In the genomic region with DNA sequence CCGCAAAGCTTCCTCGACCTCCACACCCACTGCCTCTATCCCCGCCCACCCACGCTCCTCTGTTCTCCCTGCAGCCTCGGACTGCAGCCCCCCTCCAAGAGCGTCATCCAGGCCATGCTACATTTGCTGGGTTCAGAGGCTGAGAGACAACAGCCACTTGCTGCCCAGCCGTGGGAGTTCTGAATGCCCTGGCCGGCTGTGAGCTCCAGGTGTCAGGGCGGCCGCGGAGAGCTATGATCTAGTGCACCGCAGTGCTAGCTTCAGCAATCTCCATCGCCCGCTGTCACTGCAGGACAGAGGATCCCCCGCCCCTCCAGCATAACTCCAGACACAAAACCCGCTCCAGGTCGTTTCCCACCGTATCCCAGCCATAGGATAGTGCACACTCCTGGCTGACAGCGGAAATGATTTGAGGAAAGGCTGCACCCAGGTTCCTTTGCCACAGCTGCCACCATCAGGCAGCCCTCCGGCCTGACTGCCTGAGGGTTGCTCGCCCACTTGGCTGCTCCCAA, we compare ENCODE assay signal across 9 mouse cellular contexts. TPM values are rescaled to one million over a fixed set of nuclear protein-coding genes. Genes with fewer than 3 reads are reported as not detected.
DNase-seq lines count a peak whose midpoint lies in the region; ATAC-seq lines count a peak whose summit lies in the region.
"Had no signal": no experiment of that assay in that cellular context is flagged by ENCODE, and none has a peak within 500 bp of the region (broad histone marks: within the 10 kb centered on the region; RNA-seq: fewer than 3 reads in every experiment).

No protein-coding gene starts in this region.

- peak overlapping the region; percentile 60 for H3K4me3 ChIP-seq in embryonic facial prominence, embryonic 10.5 days
- peak overlapping the region; percentile 59 for H3K4me3 ChIP-seq in hindbrain, embryonic 14.5 days (replicated peaks; ENCODE audit: low read length)
- peak overlapping the region; percentile 28 for H3K4me3 ChIP-seq in limb, embryonic 15.5 days

- peaks cover 37% of the 10 kb centered on the region for H3K27me3 ChIP-seq in embryonic facial prominence, embryonic 10.5 days (replicated peaks; ENCODE audit: low read depth, poor library complexity, severe bottlenecking)
- no peaks in the 10 kb centered on the region for H3K27me3 ChIP-seq in hindbrain, embryonic 14.5 days (ENCODE audit: control insufficient read depth, insufficient read depth, low read length)
- peaks cover 24% of the 10 kb centered on the region for H3K27me3 ChIP-seq in limb, embryonic 15.5 days

- peak overlapping the region; percentile 67 for H3K9ac ChIP-seq in hindbrain, embryonic 14.5 days
- H3K9ac ChIP-seq in limb, embryonic 15.5 days, result no peak overlapping the region
- H3K9ac ChIP-seq: liver, embryonic 14.5 days had no signal

- no peak overlapping the region for H3K27ac ChIP-seq in embryonic facial prominence, embryonic 10.5 days (replicated peaks)
- H3K27ac ChIP-seq in hindbrain, embryonic 14.5 days, result peak overlapping the region; percentile 76; the same call in 1 of the 2 replicates
- H3K27ac ChIP-seq in limb, embryonic 15.5 days, result no peak overlapping the region
- H3K27ac ChIP-seq: liver, embryonic 14.5 days had no signal

- peak overlapping the region; percentile 93 for H3K4me2 ChIP-seq in hindbrain, embryonic 14.5 days (replicated peaks)
- peak overlapping the region; percentile 53 for H3K4me2 ChIP-seq in limb, embryonic 15.5 days

- WGBS in embryonic facial prominence, embryonic 10.5 days, result 1% methylated on average over 21 of the region's 21 CpGs
- under 1% methylated on average over 21 of the region's 21 CpGs for WGBS in hindbrain, embryonic 14.5 days
- 2% methylated on average over 21 of the region's 21 CpGs for WGBS in limb, embryonic 15.5 days

- peak; percentile 48 for DNase-seq in right cerebral cortex, adult 18-20 months
- DNase-seq in right cerebral cortex, postnatal 25 days, result no peak
- peak; percentile 46 for DNase-seq in embryonic facial prominence, embryonic 10.5 days (ENCODE audit: low spot score)
- peak; percentile 39 for DNase-seq in hindbrain, embryonic 14.5 days (ENCODE audit: low spot score)
- peak; percentile 42 to 49 for DNase-seq in right cerebral cortex, postnatal 10 days (ENCODE audit: low spot score in 2 of 2)
- DNase-seq in thymus, postnatal 0 days (ENCODE audit: low spot score), result no peak

- no peaks in the 10 kb centered on the region for H3K36me3 ChIP-seq in embryonic facial prominence, embryonic 10.5 days (replicated peaks)
- H3K36me3 ChIP-seq in hindbrain, embryonic 14.5 days (replicated peaks; ENCODE audit: control insufficient read depth, insufficient read depth), result no peaks in the 10 kb centered on the region
- no peaks in the 10 kb centered on the region for H3K36me3 ChIP-seq in limb, embryonic 15.5 days

- no peaks in the 10 kb centered on the region for H3K9me3 ChIP-seq in embryonic facial prominence, embryonic 10.5 days
- H3K9me3 ChIP-seq in hindbrain, embryonic 14.5 days (ENCODE audit: control insufficient read depth, low read length), result no peaks in the 10 kb centered on the region
- no peaks in the 10 kb centered on the region for H3K9me3 ChIP-seq in limb, embryonic 15.5 days

- ATAC-seq in hindbrain, embryonic 14.5 days (ENCODE audit: low FRiP score), result peak; percentile 49
- ATAC-seq in limb, embryonic 15.5 days (ENCODE audit: insufficient number of reproducible peaks, low FRiP score, low TSS enrichment, low read depth), result 0 out of 2 replicates have a peak, but pooled peaks have one; percentile 30
- no peak for ATAC-seq in erythroid progenitor cell, adult 5-6 weeks (replicated peaks; ENCODE audit: low FRiP score, poor library complexity, severe bottlenecking)

- peaks cover 21% of the 10 kb centered on the region for H3K4me1 ChIP-seq in embryonic facial prominence, embryonic 10.5 days
- H3K4me1 ChIP-seq in hindbrain, embryonic 14.5 days (replicated peaks; ENCODE audit: control insufficient read depth, insufficient read depth, low read length), result peaks cover 18% of the 10 kb centered on the region
- H3K4me1 ChIP-seq in limb, embryonic 15.5 days, result peaks cover 11% of the 10 kb centered on the region

RNA-seq across cellular contexts. Expression of a gene that starts 1.7 kb away (rescaled TPM):
- polyA plus RNA-seq in embryonic facial prominence, embryonic 10.5 days (2016; fragmentation: Nextera tagmentation; extraction: Ambion mirVana), result 1.0 and 1.2 TPM in 2 replicates
- polyA plus RNA-seq in hindbrain, embryonic 14.5 days (2014; fragmentation: Nextera tagmentation; extraction: Ambion mirVana), result 38.4 and 44.4 TPM in 2 replicates
- 0.50 and 0.62 TPM in 2 replicates for polyA plus RNA-seq in limb, embryonic 15.5 days (2015; fragmentation: Nextera tagmentation; extraction: Ambion mirVana)
- total RNA-seq in erythroid progenitor cell, adult 5-6 weeks (2015; ENCODE audit: low replicate concordance), result not detected in 2 replicates
- not detected in 2 replicates for total RNA-seq in erythroid progenitor cell, adult 5-6 weeks (2017; ENCODE audit: low replicate concordance)
- polyA plus RNA-seq in thymus, postnatal 0 days (2015; fragmentation: Nextera tagmentation; extraction: Ambion mirVana), result 22.8 and 27.4 TPM in 2 replicates
- polyA plus RNA-seq: liver, embryonic 14.5 days had no signal

Comparison
In these comparisons a context has a peak if more than half of its experiments do, and no peak if none do; other contexts are left out.
1. DNase-seq: peak in right cerebral cortex, adult 18-20 months (single experiment), embryonic facial prominence, embryonic 10.5 days (single experiment), hindbrain, embryonic 14.5 days (single experiment) and right cerebral cortex, postnatal 10 days (2 of 2); none in right cerebral cortex, postnatal 25 days (single experiment) and thymus, postnatal 0 days (single experiment).
2. RNA of a gene that starts 1.7 kb away (polyA plus RNA-seq): 38.4 to 44.4 TPM in hindbrain, embryonic 14.5 days and 22.8 to 27.4 TPM in thymus, postnatal 0 days; 1.0 to 1.2 TPM in embryonic facial prominence, embryonic 10.5 days and 0.50 to 0.62 TPM in limb, embryonic 15.5 days; every median in the first group is over 10 times any median in the second.
3. Peak in every context shown above with its lines, with median percentiles within 50 percentile points of each other: H3K4me3 ChIP-seq.